Mouse (Mus musculus): ENCODE measurements around the gene Inpp4b.

The Inpp4b gene

DNA sequence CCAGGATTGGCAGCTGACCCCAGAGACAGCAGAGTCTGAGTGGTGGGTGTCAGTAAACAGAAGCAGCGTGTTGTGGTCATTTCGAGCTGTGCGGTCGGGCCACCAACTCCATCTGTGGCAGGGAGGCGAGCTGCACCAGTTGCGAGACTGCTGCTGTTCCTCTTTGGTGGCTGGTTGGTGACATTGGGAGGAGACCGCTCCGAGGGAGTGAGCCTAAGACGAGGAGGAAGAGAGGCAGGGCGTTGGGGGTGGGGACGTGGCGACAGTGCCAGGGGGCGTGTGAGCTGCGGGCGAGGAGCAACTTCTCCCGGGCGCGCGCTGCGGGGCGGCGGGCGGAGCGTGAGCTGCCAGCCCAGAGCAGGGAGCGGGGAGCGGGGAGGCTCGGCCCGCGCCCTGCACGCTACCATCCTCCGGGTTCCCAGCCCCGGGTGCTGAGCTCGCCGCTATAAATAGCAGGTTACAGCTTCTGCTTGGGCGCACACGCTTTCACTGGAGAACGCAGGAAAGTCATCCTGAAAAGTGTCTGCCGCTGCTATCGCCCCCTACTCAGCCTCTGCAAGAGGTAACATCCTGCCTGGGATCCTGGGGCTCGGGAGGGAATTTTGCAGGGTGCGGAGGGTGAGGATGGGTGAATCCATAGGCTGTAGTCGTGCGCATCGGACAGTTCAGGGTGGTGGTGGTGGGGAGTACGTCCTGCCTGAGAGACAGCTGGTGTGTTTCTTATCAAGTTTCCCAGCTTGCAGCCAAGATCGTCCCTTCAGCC is at the start of gene Inpp4b:
TSS of gene Inpp4b (plus strand) at position 321 of the 763 bp plus-strand sequence.
- peak; percentile 86 for DNase-seq

DNA sequence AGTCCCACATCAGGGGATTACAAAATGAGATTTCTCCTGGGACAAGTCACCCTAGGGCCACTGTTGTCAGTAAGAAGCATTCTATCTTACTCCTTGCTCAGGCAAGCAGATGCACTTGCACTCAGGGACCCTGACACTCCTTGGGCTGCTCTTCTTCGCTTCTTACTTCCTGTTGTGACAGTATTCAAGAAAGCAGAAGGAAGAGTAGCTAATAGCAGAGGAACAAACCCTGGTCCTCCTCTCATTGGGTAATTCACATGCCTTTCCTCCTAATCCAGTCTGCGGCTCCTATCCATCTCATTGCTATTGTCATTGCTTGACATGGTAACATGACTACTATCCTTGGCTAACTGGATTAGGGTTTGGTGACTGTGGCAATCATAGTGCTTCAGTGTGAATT is 7.1 kb upstream of the Inpp4b start:
- DNase-seq = no peak

DNA sequence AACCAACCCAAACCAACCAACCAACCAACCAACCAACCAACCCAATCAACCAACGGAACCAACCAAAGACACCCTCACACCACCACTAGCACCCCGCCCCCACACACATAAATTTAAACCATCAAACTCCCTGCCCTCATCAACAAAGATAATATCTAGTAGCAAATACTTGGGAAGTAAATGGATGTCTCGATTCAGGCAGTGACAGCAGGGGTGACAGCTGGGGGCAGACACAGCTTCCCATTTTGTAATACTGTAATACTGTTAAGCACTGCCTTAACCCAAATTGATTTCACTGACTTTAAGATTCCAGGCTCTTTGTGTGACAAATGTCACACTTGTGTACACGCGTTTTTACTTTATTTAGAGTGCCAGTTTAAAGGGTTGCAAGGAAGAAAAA is 1.2 kb upstream of the Inpp4b start:
- peak; percentile 48 for DNase-seq

DNA sequence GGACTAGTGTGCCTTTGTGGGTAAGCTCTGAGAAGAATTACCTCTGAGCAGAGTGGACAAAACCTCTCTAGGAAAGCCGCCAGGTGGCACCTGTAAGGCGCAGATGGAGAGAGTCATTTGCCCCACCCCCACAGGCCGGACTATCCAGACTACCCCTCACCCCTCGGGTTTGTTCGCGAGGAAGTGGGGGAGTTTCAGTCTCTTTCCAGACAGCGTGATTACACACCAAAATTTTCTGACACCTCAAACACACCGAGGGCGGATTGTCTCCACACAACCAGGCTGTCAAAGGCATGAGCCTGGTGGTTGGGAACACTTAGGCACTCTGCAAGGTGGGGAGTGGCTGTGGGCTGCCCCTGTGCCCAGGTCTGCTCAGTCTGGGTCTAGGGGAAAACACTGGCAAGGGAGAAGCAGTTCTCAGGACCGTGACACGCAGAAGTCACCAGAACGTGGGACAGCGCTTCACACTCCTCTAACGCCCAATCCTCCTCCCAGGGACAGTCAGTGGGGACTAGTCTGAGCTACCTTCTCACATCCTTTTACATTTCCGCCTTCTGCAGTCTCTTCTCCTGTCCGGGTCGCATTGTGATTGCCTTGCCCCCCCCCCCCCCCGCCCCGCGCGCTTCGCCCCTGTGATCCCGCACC is 643 bp upstream of the Inpp4b start:
- peak; percentile 63 for DNase-seq

DNA sequence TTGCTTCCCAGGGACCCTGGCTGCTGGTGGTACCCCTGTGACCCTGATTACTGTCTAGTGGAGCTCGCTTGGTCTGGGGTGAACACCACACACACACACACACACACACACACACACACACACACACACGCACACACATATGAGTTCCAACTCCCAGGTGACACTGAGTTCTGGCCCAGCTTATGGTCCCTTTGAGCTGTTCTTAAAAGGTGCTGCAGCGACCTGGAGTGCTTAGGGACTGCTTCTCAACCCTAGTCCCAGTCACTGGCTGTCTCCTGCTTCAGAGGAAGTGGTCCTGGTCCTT is 595 bp downstream of the Inpp4b start:
- no peak for DNase-seq

DNA sequence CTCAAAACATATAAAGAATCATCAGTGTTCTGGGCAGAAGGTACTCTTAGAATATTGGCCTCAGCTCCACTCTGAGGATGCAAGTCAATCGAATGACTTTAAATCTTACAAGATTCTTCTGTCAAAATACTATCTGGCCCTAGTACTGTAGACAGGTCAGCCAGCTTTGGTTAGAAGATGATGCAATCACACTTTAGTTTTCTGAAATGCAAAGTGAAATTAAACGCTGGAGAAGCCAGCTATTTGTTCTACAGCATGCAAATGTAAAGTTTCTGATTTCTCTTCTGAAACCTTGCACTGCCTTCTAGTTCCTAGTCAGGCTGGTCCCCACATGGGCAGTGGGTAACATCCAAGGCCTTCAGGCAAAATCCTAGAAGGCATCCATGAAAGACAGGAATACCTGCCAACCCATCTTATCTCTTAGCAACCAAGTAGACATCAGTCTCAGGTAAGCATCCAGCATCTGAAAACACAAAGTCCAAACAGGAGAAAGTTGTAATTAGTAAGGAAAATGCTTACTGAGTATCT is 2.9 kb downstream of the Inpp4b start:
- DNase-seq = no peak

DNA sequence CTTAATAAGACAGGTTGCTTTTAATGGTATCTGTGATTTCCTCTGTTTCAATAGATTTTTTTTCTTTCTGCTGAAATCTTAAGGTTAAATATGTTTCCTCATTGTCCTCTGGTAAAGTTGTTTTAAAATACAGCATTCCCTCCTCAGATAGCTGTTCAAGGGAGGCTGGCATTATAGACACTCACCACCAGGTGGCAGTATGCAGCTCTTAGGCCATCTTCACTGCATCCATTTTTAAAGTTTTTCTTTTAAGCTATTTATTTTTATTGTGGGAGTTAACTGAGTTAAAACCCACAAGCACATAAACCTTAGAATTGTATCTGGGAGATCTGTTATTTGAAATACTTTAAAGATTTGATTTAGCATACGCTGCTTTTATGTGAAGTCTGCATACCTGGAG is 7.1 kb downstream of the Inpp4b start:
- peak; percentile 32 for DNase-seq

DNA sequence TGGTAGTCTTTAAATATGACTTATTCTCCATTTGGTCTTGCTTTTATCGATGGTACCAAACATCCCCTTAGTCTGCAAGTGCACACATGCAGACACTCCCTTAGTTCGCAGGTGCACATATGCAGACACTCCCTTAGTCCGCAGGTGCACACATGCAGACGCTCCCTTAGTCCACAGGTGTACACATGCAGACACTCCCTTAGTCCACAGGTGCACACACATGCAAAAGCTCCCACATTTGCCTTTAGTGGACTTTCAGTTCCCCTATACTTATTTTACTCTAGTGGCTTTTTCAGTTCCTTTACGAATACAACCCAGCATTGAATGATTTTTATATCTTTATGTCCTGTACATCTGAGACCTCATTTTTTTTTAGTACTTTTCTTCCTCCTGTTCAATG is 11.1 kb downstream of the Inpp4b start:
- no peak for DNase-seq

DNA sequence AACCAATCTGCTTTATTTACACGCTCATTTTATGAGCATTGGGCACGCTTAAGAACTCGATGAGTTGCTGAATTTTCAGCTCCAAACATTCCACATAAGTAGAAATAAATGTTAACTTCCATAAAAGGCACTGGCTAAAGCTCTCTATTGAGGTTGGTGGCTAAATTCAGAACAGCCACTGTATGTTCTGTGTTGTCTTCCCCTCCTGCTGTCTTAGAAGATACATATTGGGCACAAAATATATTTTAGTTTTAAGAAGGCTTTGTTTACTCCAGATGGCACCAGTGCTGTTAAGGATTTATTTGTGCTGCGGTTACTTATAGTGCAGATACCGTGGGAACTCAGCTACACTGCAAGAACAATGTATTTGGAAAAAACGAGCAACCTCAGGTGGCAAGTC is 15.8 kb downstream of the Inpp4b start:
- no peak for DNase-seq

DNA sequence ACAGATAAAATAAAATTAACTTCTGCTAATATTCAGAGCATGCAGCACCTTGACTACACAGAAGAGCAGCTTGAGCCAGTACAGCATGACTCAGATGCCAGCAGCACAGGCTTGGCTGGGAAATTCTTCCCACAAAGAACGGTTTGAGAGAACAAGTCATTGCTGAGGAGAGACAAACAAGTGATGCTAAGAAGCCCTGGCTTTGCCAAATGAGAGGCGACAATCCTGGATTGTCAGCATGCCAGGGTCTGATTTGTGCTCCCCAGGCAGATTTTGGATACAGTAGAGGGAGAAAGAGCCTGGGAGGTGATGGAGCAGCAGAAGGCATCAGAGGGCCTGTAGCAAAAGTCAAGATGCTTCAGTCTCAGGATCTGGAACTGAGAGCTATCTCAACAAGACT is 18.2 kb downstream of the Inpp4b start:
- peak; percentile 63 for DNase-seq

DNA sequence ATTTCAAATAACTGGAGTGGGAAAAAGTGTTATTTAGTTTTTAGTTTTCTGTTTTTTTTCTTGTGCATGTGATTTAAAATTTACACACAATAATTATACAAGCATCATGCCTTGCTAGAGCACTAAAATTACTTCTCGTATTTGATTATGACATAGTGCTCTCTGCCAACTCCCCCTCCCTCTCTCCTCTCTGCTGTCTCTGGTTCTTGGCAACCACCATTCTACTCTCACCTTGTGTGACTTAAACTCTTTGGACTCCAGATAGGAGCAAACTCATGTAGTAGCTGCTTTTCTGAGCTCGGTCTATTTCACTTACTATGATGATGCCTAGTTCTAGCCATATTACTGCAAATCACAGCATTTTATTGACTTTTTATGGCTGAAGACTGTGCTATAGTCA is 18.8 kb downstream of the Inpp4b start:
- DNase-seq = peak; percentile 10

DNA sequence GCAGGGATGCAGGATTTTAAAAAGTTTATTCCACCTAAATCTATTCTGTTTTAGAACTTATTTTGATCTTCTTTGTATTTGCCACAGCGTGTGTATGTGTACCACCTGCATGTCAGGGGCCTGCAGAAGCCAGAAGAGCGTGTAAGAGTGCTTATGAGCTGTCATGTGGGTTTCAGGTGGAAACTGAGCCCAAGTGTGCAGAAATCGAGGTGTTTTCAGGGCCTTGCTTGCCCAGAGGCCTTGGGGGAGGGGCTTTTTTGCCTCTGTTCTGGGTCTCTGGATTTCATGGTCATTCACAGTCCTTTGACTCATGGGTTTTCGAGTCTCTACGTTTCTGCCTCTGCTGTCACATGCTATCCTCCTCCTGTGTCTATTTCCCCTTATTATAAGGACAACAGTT is 28.3 kb downstream of the Inpp4b start:
- DNase-seq = no peak

DNA sequence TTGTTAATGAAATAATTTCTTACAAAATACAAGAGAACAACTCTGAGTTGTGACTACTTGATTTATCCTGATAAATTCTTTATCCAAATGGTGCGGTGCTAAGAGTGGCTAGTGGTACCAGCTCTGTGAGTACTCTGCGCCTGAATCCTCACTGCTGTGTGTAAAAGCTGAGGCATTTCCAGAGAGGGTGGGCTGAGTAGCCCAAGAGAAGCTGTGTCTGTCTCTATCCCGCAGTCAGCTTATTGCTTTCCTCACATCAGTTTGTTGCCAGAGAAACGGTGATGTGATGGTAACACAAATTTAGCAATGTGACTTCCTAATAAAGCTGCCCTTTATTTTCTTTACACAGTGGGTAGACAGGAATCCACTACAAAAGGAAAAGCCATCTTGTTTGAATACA is 29.5 kb downstream of the Inpp4b start:
- DNase-seq = no peak

DNA sequence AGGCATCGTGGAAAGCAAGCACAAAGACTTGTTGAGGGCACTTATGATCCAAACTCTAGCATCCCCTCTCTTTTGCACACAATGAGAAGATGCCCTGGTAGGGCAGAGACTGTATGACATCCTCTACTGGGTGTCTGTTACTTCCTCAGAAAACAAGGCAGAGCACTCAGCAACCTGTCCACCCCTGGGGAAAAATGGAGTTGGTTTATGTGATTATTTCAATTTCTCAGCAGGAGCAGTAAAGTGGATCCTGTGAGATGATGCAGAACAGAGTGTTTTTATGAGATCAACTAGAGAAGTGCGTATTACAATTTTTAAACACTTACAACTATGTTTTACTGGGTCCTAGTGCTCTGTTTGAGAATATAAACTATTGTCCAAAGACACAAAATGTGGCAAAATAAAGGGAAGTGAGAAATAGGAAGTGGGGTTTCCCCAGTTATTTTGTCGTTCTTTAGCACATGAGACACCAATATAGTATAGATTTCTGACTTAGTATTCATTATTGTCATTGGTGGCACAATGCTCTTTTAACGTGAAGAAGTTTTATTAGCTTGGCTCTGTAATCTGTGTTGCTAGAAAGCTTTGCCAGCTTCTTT is 32.6 kb downstream of the Inpp4b start:
- DNase-seq = no peak

DNA sequence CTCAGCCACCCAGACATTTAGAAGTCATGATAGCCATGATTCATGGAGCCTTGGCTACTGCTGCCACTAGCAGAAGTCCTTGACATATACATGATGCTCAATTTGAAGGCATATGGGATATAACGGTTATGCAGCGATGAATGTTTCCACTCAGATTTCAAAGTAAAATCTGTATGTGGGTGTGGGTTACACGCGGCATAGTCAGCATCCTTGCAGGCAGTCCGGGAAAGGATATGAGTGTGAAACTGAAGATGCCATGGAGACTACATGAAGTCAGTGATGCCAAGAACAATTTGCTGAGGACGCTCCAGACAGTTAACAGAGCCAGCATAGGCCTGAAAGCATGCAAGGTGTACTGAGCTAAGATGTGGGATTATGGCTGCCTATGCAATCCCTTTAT is 46.6 kb downstream of the Inpp4b start:
- no peak for DNase-seq

DNA sequence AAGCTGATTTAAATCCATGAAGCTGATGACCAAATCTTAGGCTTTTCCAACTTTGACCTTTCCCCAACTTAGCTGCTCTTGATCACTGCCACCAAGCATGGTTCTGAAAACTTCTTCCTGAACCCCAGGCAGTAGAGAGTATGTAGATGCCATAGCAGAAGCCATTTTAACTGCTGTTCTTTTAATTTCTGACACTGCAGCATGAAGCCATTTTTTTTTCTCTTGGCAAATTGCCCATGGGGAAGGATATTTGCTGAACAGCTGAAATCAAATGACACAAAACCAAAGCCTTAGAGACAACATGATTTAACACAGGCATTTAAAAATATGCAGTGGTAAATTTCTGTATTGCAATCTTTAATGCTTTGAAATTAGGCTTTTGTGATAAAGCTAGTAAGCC is 56.7 kb downstream of the Inpp4b start:
- no peak for DNase-seq

DNA sequence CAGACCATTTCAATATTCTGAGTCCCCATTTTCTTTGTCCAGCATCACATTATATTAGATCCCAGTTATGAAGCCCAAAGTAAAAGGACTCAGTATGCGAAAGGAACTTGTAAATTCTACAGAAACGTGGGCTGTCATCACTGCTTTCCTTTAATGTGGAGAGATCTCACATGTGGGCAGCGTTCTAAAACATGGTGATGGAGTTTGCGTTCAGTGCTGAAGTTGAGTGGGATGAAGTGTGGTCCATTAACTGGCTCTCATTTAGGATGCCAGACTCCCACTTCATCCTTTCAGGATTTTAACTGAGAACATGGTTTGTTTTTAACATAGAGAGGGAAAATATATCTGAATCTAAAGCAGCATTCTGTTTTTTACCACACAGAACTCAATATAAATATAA is 57.1 kb downstream of the Inpp4b start:
- DNase-seq = peak; percentile 11

DNA sequence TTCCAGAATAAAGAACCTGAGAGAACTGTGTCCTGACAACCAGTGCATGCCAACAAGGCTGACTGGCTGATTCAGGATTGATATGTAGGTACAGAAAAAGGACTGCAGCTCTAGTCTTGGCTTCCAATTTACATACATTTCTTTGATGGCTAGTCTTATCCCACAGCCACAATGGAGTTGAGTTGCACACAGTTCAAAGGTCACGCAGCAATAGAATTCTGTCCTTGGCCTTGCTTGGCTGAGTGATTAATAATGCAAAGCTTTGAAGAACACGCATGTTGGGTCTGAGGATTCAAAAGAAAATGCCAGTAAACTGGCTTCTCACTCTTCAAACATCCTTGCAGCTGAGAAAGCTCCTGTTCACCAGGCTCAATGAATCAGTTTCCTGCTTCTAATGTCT is 70.4 kb downstream of the Inpp4b start:
- no peak for DNase-seq

DNA sequence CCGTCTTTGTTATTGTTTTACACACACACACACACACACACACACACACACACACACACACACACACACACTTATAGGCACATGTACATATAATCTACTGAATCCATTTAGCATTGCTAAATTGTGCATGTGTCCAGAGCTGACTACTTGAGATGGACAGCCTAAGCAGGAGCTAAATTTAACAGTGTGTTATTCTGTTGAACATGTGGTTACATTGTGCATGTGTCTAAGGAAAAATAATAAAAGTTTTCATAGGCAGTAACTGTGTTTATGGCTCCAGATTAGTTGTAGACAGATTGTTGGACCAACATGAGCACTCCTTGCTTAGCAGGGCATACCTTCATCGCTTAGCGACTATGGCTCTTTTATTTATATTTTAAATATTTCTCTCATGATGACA is 101.6 kb downstream of the Inpp4b start:
- no peak for DNase-seq

DNA sequence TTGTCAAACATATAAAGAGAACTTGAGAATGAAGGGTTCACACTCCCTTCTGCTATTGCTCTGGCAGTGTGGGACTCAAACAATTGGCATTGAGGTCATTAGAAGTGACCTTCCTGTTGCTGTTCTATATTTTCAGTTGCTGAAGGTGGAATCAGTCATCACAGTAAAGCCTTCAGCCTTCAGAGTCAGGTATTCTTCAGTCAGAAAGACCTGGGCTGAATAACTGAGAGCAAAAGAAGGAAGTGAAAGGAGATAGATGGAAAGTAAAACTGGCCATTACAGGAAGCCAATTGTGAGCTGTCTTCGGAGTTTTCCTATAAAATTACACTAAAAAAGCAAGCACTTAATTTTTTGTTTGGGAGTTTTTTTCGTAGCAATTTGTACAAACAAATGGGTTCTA is 107.4 kb downstream of the Inpp4b start:
- DNase-seq = no peak

DNA sequence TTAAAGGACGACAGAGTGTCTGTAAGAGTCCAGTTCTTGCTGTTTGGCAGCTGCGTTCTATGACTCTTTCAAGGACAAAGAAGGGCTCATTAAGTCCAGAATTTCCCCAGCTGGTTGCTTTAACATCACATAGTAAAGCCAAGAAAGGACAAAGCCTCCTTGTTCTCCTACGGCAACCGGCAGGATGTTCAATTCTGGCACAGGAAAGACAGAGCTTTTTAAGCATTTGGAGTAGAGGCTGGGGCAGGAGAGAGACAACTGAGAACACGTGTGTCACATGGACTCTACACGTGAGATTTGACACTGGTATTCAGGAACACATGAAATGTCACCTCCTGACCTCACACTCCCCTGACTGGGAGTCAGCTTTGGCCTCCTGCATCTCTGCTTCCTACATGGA is 109.7 kb downstream of the Inpp4b start:
- peak; percentile 12 for DNase-seq

DNA sequence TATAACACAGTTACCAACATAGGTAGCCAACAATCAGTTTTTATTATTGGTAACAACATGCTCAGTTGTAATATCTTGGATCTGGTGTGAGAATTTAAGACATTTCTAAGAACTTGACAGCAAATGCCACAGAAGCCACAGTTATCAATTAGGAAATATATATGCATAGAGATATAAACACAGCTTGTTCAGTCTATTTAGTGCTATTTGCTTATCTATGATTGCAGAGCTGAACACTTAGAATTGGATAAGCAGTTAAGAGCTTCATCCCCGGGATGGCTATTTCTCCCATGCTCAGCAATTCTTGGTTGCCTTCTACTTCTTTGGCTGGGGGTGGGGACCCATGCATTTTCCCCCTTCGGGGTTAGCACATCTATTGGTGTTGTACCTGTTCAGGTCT is 112.5 kb downstream of the Inpp4b start:
- DNase-seq = no peak

DNA sequence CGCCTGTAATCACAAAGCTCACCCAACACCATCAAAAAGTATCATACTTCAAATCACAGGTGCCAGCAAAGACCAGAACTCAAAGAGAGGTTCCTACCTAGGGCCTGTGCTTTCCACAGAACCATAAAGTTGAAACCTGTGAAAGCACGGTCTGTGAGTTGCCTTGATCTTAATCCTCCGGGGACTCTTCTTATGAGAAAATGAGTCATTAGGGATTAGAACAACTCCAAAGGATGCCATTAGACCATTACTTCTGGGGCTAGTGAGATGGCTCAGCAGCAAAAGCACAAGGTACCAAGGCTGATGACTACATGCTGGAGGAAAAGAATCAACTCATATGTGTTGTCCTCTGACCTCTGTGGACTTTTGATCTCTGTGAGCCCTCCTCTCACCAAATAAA is 121.4 kb downstream of the Inpp4b start:
- DNase-seq = no peak

DNA sequence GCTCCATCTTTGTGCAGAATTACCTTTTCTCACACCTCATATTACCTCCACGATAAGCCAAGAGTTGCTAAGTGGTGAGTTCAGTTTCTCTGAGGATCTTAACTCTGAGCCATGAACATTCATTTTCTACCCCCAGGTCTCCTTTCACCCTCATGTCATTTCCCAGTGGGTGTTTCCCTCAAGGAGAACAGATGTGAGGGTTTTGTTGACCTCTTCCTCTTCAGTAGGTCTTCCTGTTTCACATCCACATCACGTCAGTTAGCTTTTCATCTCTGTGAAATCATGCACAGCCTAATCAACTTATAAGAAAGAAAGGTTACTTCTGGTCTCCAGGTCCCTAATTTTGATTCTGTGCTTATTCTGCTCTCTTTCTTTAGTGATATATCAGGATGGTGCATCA is 124.4 kb downstream of the Inpp4b start:
- no peak for DNase-seq

Measured in layer of hippocampus, adult 9-11 months (tissue).